Mouse (Mus musculus) heart, embryonic 14.5 days (tissue): ENCODE measurements at regions not wholly inside any gene's neighbourhood (a gene's known extent, or its start where the extent isn't known, plus 50 kb on each side); places are given as distances from the start of the nearest gene placed in this dataset.
A peak's percentile ranks its signal among the peaks of the same experiment; 100 is the strongest.
"Not testable (repeated sequence)": the region's sequence is repeated elsewhere in the genome, so short reads cannot be mapped to it uniquely, and the experiment has no call there.

ENCODE experiments used
- ATAC-seq: fragments of 200-750 bp; cut with Nextera tagmentation; 2 replicates; pipeline ENCODE4 v1.8.0; 2017; ENCODE audit warnings: low read depth, moderate TSS enrichment; ENCODE audit not compliant: insufficient number of reproducible peaks, insufficient read depth, low FRiP score
- H3K27ac ChIP-seq, 2 experiments: fragments of 200-500 bp in 1 of 2; fragments of 300-500 bp in 1 of 2; sonication (generic) in 1 of 2; replicated peaks in 1 of 2; 2 replicates each; pipeline ENCODE4 v1.5.1; 2012 to 2014; ENCODE audit warnings: low read depth in 2 of 2, low read length in 2 of 2, control low read depth in 1 of 2, mild to moderate bottlenecking in 1 of 2, mixed read lengths in 1 of 2; ENCODE audit not compliant: control insufficient read depth in 1 of 2, insufficient read depth in 1 of 2
- H3K27me3 ChIP-seq: fragments of 300-500 bp; sonication (generic); 2 replicates; pipeline ENCODE4 v1.6.1; 2014; ENCODE audit warnings: mild to moderate bottlenecking, low read length, control low read depth; ENCODE audit not compliant: control insufficient read depth, insufficient read depth
- H3K36me3 ChIP-seq: fragments of 300-500 bp; sonication (generic); 2 replicates; pipeline ENCODE4 v1.6.1; 2014; ENCODE audit warnings: mild to moderate bottlenecking, control low read depth, low read length, mixed read lengths; ENCODE audit not compliant: control insufficient read depth, insufficient read depth
- H3K4me1 ChIP-seq, 2 experiments: fragments of 200-500 bp in 1 of 2; fragments of 300-500 bp in 1 of 2; sonication (generic) in 1 of 2; 2 replicates each; pipeline ENCODE4 v1.6.1; 2012 to 2014; ENCODE audit warnings: low read length in 2 of 2, control low read depth in 1 of 2, mixed read lengths in 1 of 2; ENCODE audit not compliant: control insufficient read depth in 2 of 2, insufficient read depth in 2 of 2
- H3K4me2 ChIP-seq: fragments of 300-500 bp; sonication (generic); 2 replicates; pipeline ENCODE4 v1.6.1; 2014; ENCODE audit warnings: mild to moderate bottlenecking, low read length
- H3K4me3 ChIP-seq, 2 experiments: fragments of 200-500 bp in 1 of 2; fragments of 300-500 bp in 1 of 2; sonication (generic) in 1 of 2; 2 replicates each; pipeline ENCODE4 v1.5.1; 2012 to 2014; ENCODE audit warnings: low read length in 2 of 2, mild to moderate bottlenecking in 2 of 2, control low read depth in 1 of 2, low read depth in 1 of 2, moderate library complexity in 1 of 2; ENCODE audit not compliant: control insufficient read depth in 1 of 2, insufficient read depth in 1 of 2
- H3K9ac ChIP-seq: fragments of 300-500 bp; sonication (generic); 2 replicates; pipeline ENCODE4 v1.6.1; 2014; ENCODE audit warnings: mild to moderate bottlenecking, low read length
- H3K9me3 ChIP-seq: fragments of 300-500 bp; sonication (generic); 2 replicates; pipeline ENCODE4 v1.6.1; 2016; ENCODE audit warnings: low read length, control low read depth; ENCODE audit not compliant: control insufficient read depth
- WGBS: fragments of 180-500 bp; shearing (Covaris S2); extraction: QIAGEN DNeasy Blood & Tissue Kit; methylation state at CpG from one replicate; pipeline ENCODE4 v1.1.7; 2014; 5-methylcytosine and 5-hydroxymethylcytosine counted together

DNA sequence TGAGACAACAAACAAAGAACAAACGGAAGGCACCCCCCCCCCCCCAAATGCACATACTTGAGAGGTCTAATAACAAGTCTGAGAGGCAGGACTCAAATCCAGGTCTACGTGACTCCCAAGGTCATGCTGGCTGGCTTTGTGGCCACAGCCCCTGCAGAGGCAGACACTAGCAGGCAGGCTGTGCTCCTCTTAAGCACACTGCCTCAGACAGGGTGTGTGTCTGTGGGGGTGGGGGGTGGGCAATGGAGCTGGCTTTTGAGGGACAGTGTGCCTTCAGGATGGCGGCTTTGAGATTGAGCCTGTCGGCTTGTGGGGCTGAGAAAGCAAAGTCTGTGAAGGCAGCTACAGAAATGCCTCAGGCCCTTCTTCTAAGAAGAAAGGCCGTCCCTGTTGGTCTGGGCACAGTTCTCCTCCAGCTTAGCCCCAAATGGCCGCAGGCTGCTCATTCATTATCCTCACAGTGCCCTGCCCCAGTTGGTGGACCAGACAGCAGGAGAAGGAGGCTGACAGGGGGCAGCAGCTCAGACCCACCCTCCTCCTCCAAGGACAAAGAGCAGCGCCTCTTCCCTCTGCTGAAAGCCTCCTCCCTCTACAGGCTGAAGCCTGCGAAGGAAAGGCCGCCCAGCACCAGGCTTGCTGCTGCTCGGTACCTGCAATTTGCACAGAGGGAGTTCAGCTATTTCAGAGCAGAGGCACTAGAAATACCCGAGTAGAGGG, 171.3 kb upstream of the Myt1l start:
- no peaks in the 10 kb centered on the region for H3K36me3 ChIP-seq
- no peaks in the 10 kb centered on the region for H3K9me3 ChIP-seq
- H3K4me1 ChIP-seq, result peaks cover 5 to 20% of the 10 kb centered on the region in 2 experiments; a peak in 2 of 4 replicates
- H3K4me3 ChIP-seq, result no peak overlapping the region
- no peaks in the 10 kb centered on the region for H3K27me3 ChIP-seq
- no peak overlapping the region for H3K9ac ChIP-seq
- WGBS, result 27% methylated on average over 11 of the region's 11 CpGs
- no peak overlapping the region for H3K4me2 ChIP-seq
- ATAC-seq, result no peak
- H3K27ac ChIP-seq, result no peak overlapping the region

DNA sequence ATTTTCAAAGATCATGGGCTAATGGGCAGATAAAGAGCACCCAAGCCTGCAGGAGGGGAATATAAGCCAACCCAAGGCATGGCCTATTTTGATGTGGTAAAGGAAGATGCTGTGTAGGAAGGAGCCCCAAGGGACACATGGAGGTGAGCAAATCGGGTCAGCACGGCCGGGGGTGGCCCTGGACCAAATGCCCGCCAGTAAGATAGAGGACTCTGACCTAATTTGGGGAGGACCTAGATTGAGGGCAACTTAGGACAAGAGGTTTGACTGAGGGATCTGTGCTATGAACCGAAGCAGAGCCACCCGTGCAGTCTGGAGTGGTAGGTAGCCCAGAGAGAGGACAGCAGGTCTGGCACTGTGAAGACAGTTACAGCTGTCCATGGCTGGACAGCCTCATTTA, 166.9 kb upstream of the Myt1l start:
- Histone ChIP-seq H3K27ac (no peak overlapping the region), H3K9me3 (no peaks in the 10 kb centered on the region), H3K4me1 (peaks cover 0 to 14% of the 10 kb centered on the region in 2 experiments; a peak in 2 of 4 replicates), H3K36me3 (no peaks in the 10 kb centered on the region), H3K27me3 (no peaks in the 10 kb centered on the region), H3K4me2 (no peak overlapping the region), H3K4me3 (no peak overlapping the region), H3K9ac (no peak overlapping the region)
- WGBS, result 90% methylated on average over 6 of the region's 6 CpGs
- no peak for ATAC-seq

GRCm38 (mm10) chr12:29367741-29368106, 160.5 kb upstream of the Myt1l start:
- not testable (repeated sequence) for H3K4me3 ChIP-seq, H3K9me3 ChIP-seq, H3K27ac ChIP-seq, H3K27me3 ChIP-seq, ATAC-seq, H3K36me3 ChIP-seq, H3K9ac ChIP-seq
- Histone ChIP-seq H3K4me1 (peaks cover 9 to 23% of the 10 kb centered on the region in 2 experiments), H3K4me2 (peak overlapping the region; percentile 48)
- 31% methylated on average over 3 of the region's 3 CpGs for WGBS

DNA sequence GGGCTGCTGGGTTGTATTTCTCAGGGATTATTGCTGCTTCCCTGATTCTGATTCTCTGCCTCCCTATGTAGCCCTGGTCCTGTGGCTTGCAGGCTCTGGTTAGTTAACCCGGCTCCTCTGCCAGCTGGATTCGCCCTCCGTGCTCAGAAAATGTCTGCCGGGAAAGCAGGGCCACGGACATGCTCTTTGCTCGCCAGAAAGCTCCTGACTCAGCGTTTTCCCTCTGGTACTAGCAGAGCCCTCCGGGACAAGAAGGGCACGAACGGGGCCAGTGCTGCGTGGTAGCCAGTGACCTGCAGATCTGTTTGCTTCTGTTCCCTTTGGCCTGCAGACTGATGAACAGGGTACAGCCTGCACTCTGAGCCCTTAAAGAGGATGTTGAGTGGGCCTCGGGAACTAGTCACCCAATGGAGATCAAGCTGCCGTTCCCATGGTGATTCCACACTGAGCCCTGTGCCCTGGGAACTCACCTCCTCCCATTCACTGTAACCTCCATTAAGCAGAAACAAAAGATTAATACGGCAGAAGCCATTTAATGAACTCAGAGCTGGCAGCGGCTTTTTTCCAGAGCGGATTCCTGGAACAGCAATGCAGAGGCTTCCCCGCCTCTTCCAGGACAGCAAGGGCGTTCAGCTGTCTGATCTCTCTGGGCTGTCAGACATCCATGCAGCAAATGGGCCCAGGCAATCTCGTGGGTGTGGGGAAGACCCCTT, 159.9 kb upstream of the Myt1l start:
- no peak for ATAC-seq
- no peak overlapping the region for H3K9ac ChIP-seq
- H3K4me3 ChIP-seq, result peak overlapping the region; percentile 5 to 12; a peak in 3 of 4 replicates
- H3K27ac ChIP-seq, result no peak overlapping the region
- H3K27me3 ChIP-seq, result no peaks in the 10 kb centered on the region
- H3K4me1 ChIP-seq, result peaks cover 9 to 23% of the 10 kb centered on the region in 2 experiments
- no peaks in the 10 kb centered on the region for H3K9me3 ChIP-seq
- H3K36me3 ChIP-seq, result no peaks in the 10 kb centered on the region
- peak overlapping the region; percentile 48 for H3K4me2 ChIP-seq
- WGBS, result 20% methylated on average over 19 of the region's 19 CpGs

- Histone ChIP-seq H3K36me3 (no peaks in the 10 kb centered on the region), H3K4me1 (peaks cover 9 to 23% of the 10 kb centered on the region in 2 experiments), H3K27me3 (no peaks in the 10 kb centered on the region), H3K4me3 (no peak overlapping the region), H3K4me2 (peak overlapping the region; percentile 48), H3K9me3 (no peaks in the 10 kb centered on the region), H3K9ac (no peak overlapping the region), H3K27ac (no peak overlapping the region)
- WGBS, result 43% methylated on average over 5 of the region's 5 CpGs
- ATAC-seq, result no peak
These were observed 159.4 kb upstream of the Myt1l start for GRCm38 (mm10) chr12:29368820-29369175.

GRCm38 (mm10) chr12:29391756-29392155, 136.4 kb upstream of the Myt1l start:
- no peaks in the 10 kb centered on the region for H3K36me3 ChIP-seq
- WGBS, result 81% methylated on average over 5 of the region's 5 CpGs
- peaks cover 0 to 4% of the 10 kb centered on the region in 2 experiments; a peak in 2 of 4 replicates for H3K4me1 ChIP-seq
- H3K27ac ChIP-seq, result no peak overlapping the region
- ATAC-seq, result no peak
- H3K27me3 ChIP-seq, result no peaks in the 10 kb centered on the region
- no peak overlapping the region for H3K4me3 ChIP-seq
- no peaks in the 10 kb centered on the region for H3K9me3 ChIP-seq
- H3K4me2 ChIP-seq, result no peak overlapping the region
- no peak overlapping the region for H3K9ac ChIP-seq

GRCm38 (mm10) chr12:29394271-29394670, 133.9 kb upstream of the Myt1l start:
- Histone ChIP-seq H3K27me3 (no peaks in the 10 kb centered on the region), H3K36me3 (no peaks in the 10 kb centered on the region), H3K27ac (no peak overlapping the region), H3K4me2 (no peak overlapping the region), H3K9me3 (no peaks in the 10 kb centered on the region), H3K9ac (no peak overlapping the region), H3K4me1 (peaks cover 0 to 4% of the 10 kb centered on the region in 2 experiments; a peak in 3 of 4 replicates), H3K4me3 (no peak overlapping the region)
- no peak for ATAC-seq
- WGBS, result 89% methylated on average over 1 of the region's 1 CpGs
